Mouse (Mus musculus): ENCODE data around the gene Acot5. TPM values are rescaled to one million over a fixed set of nuclear protein-coding genes. Genes with fewer than 3 reads are reported as not detected.
"Not testable (repeated sequence)": the region's sequence is repeated elsewhere in the genome, so short reads cannot be mapped to it uniquely, and the experiment has no call there.

The Acot5 gene
- total RNA-seq, 4 experiments from 2014 or later: 0.22 TPM; not detected in 2

- no peak for DNase-seq (ENCODE audit: low spot score in 2 of 2)
Measured at GRCm38 (mm10) chr12:84062336-84062735, 6.8 kb upstream of the Acot5 start.

- DNase-seq (ENCODE audit: low spot score in 2 of 2): no peak
Measured at GRCm38 (mm10) chr12:84063228-84063627, 5.9 kb upstream of the Acot5 start.

- DNase-seq (ENCODE audit: low spot score in 2 of 2): no peak
Measured at GRCm38 (mm10) chr12:84063833-84064232, 5.3 kb upstream of the Acot5 start.

GRCm38 (mm10) chr12:84064621-84065020 lies 4.5 kb upstream of the Acot5 start:
- no peak for DNase-seq (ENCODE audit: low spot score in 2 of 2)

GRCm38 (mm10) chr12:84067752-84068151 lies 1.4 kb upstream of the Acot5 start:
- DNase-seq (ENCODE audit: low spot score in 2 of 2): no peak

GRCm38 (mm10) chr12:84068296-84068695 lies 829 bp upstream of the Acot5 start:
- no peak for DNase-seq (ENCODE audit: low spot score in 2 of 2)

GRCm38 (mm10) chr12:84069582-84069981 lies 457 bp downstream of the Acot5 start:
- DNase-seq (ENCODE audit: low spot score in 2 of 2): peak in 1 of 2 experiments; percentile 7

GRCm38 (mm10) chr12:84071696-84072095 lies 2.6 kb downstream of the Acot5 start:
- DNase-seq (ENCODE audit: low spot score in 2 of 2): no peak

- no peak for DNase-seq (ENCODE audit: low spot score in 2 of 2)
Measured at GRCm38 (mm10) chr12:84077371-84077990, 8.4 kb downstream of the Acot5 start.

- no peak for DNase-seq (ENCODE audit: low spot score in 2 of 2)
Measured at GRCm38 (mm10) chr12:84083842-84084241, 14.7 kb downstream of the Acot5 start.

GRCm38 (mm10) chr12:84084581-84084980 lies 15.5 kb downstream of the Acot5 start:
- no peak for DNase-seq (ENCODE audit: low spot score in 2 of 2)

GRCm38 (mm10) chr12:84094666-84095065 lies 25.5 kb downstream of the Acot5 start:
- not testable (repeated sequence) for DNase-seq (ENCODE audit: low spot score in 2 of 2)

GRCm38 (mm10) chr12:84099605-84100004 lies 30.5 kb downstream of the Acot5 start:
- no peak for DNase-seq (ENCODE audit: low spot score in 2 of 2)

- no peak for DNase-seq (ENCODE audit: low spot score in 2 of 2)
Measured at GRCm38 (mm10) chr12:84100071-84100470, 30.9 kb downstream of the Acot5 start.

- peak; percentile 7 to 9 for DNase-seq (ENCODE audit: low spot score in 2 of 2)
Measured at GRCm38 (mm10) chr12:84100604-84101492, 31.7 kb downstream of the Acot5 start, which contains the start of gene Acot6. Gene Acot6, plus strand, starts transcription at chr12:84100654.

- DNase-seq (ENCODE audit: low spot score in 2 of 2): no peak
Measured at GRCm38 (mm10) chr12:84101493-84101845, 32.3 kb downstream of the Acot5 start.

- no peak for DNase-seq (ENCODE audit: low spot score in 2 of 2)
Measured at GRCm38 (mm10) chr12:84107012-84107411, 37.9 kb downstream of the Acot5 start.

GRCm38 (mm10) chr12:84107692-84108091 lies 38.6 kb downstream of the Acot5 start:
- DNase-seq (ENCODE audit: low spot score in 2 of 2): no peak

GRCm38 (mm10) chr12:84109924-84110323 lies 40.8 kb downstream of the Acot5 start:
- no peak for DNase-seq (ENCODE audit: low spot score in 2 of 2)

GRCm38 (mm10) chr12:84110814-84111213 lies 41.7 kb downstream of the Acot5 start:
- DNase-seq (ENCODE audit: low spot score in 2 of 2): no peak

GRCm38 (mm10) chr12:84113676-84114075 lies 44.6 kb downstream of the Acot5 start:
- DNase-seq (ENCODE audit: low spot score in 2 of 2): no peak

GRCm38 (mm10) chr12:84114153-84114994 lies 45.2 kb downstream of the Acot5 start, which contains the start of gene Dnal1:
Gene Dnal1, plus strand, starts transcription at chr12:84114366.
- DNase-seq (ENCODE audit: low spot score in 2 of 2): peak; percentile 74 to 84

All from gastrocnemius, adult 8-10 months (tissue).